Mouse (Mus musculus) cortical plate, adult 2 months (tissue): ENCODE measurements around the gene Hrh2.

Experiments
- CTCF ChIP-seq: fragments of 200-500 bp; IDR thresholded peaks from 2 replicates; pipeline ENCODE4 v1.5.1; 2011; ENCODE audit warnings: mild to moderate bottlenecking, control low read depth, low read length; ENCODE audit not compliant: insufficient read depth; ENCODE audit errors: extremely low read depth
- POLR2A ChIP-seq: fragments of 200-500 bp; IDR thresholded peaks from 2 replicates; pipeline ENCODE4 v1.6.1; 2011; ENCODE audit warnings: mild to moderate bottlenecking, low read length, control low read depth; ENCODE audit not compliant: insufficient read depth; ENCODE audit errors: extremely low read depth

DNA sequence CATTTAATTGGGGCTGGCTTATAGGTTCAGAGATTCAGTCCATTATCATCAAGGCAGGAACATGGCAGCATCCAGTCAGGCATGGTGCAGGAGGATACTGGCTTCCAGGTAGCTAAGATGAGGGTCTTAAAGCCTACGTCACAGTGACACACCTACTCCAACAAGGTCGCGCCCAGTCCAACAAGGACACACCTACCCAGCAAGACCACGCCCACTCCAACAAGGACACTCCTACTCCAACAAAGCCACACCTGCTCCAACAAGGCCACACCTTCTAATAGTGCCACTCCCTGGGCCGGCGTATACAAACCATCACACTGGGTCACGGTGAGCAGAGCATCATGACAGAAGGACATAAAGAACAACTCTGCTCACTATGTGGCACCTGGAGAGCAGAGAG lies 80.1 kb downstream of the Hrh2 start:
- TF ChIP-seq CTCF (no peak), POLR2A (no peak)
